Mouse (Mus musculus) lung, adult 2 months (tissue): ENCODE data around the gene Relt.

Source experiments
- CTCF ChIP-seq: fragments of 200-500 bp; IDR thresholded peaks from 2 replicates; pipeline ENCODE4 v1.5.1; 2011; ENCODE audit warnings: mild to moderate bottlenecking, low read length, control low read depth; ENCODE audit not compliant: insufficient read depth
- POLR2A ChIP-seq: fragments of 200-500 bp; IDR thresholded peaks from 2 replicates; pipeline ENCODE4 v1.6.1; 2011; ENCODE audit warnings: low read depth, mild to moderate bottlenecking, control low read depth, low read length, borderline replicate concordance; ENCODE audit errors: extremely low read depth

GRCm38 (mm10) chr7:100816759-100817441 lies 46.3 kb downstream of the Relt start:
- TF ChIP-seq CTCF: no peak
- no peak for TF ChIP-seq POLR2A
